Mouse (Mus musculus): ENCODE measurements around the gene 9130230L23Rik. TPM values are rescaled to one million over a fixed set of nuclear protein-coding genes. Genes with fewer than 3 reads are reported as not detected.

Gene 9130230L23Rik
- total and polyA plus RNA-seq, 3 experiments, result 0.20 to 0.30 TPM; not detected in 1

- Histone ChIP-seq H3K36me3 (replicated peaks in 1 of 2; ENCODE audit: control insufficient read depth in 1 of 2, insufficient read depth in 1 of 2, low read length in 1 of 2) (no peaks in the 10 kb centered on the region), H3K9me3 (replicated peaks; ENCODE audit: low read length) (peaks cover 7% of the 10 kb centered on the region), H3K4me3 (replicated peaks in 1 of 3; ENCODE audit: low read depth in 2 of 3, low read length in 2 of 3, poor library complexity in 1 of 3) (no peak overlapping the region), H3K27me3 (replicated peaks) (peaks cover 2% of the 10 kb centered on the region), H3K4me2 (ENCODE audit: insufficient read depth, low read depth, poor library complexity, severe bottlenecking) (no peak overlapping the region), H3K27ac (ENCODE audit: insufficient read depth, low read depth) (no peak overlapping the region), H3K9ac (ENCODE audit: insufficient read depth, low read depth) (no peak overlapping the region), H3K4me1 (ENCODE audit: control insufficient read depth in 1 of 2, insufficient read depth in 2 of 2) (peaks cover 24 to 73% of the 10 kb centered on the region in 2 experiments), H3K79me2 (replicated peaks; ENCODE audit: control insufficient read depth, extremely low read depth, insufficient read depth, poor library complexity, severe bottlenecking) (no peaks in the 10 kb centered on the region)
- dilution Hi-C loops (cut with MboI; ENCODE audit: extremely low pct_ligation_motif_present, extremely low pct_unique_long_range_greater_than_20kb, low sequenced_read_pairs) (no loop called here), in situ Hi-C loops (cut with MboI; ENCODE audit: low pct_ligation_motif_present, low pct_unique_long_range_greater_than_20kb, low sequenced_read_pairs) (loop anchor here (10.0 kb wide), 1 partner anchor 98 kb away; no protein-coding TSS in a partner anchor)
- no peak for DNase-seq (ENCODE audit: extremely low read depth)
- TF ChIP-seq ZKSCAN1 (IDR thresholded peaks at IDR 0.05; ENCODE audit: borderline replicate concordance, low read depth, low read length), result no peak
- no peak for TF ChIP-seq CHD1 (IDR thresholded peaks at IDR 0.05; ENCODE audit: low read depth, low read length)
- TF ChIP-seq CTCF (conservative IDR thresholded peaks at IDR 0.05 in 1 of 2, IDR thresholded peaks at IDR 0.05 in 1 of 2; ENCODE audit: low read depth in 2 of 2, low read length in 2 of 2), result peak in 1 of 2 experiments; percentile 12; a peak in 1 of 4 replicates
- TF ChIP-seq MEF2A (IDR thresholded peaks at IDR 0.05; ENCODE audit: borderline replicate concordance, low read depth, low read length), result no peak
- TF ChIP-seq JUN (IDR thresholded peaks at IDR 0.05; ENCODE audit: insufficient read depth, low read depth, low read length), result no peak
- no peak for TF ChIP-seq MAX (IDR thresholded peaks at IDR 0.05; ENCODE audit: low read length)
- no peak for TF ChIP-seq ZC3H11A (IDR thresholded peaks at IDR 0.05; ENCODE audit: low read depth, low read length)
- TF ChIP-seq HCFC1 (IDR thresholded peaks at IDR 0.05; ENCODE audit: low read depth, low read length), result no peak
These were observed 70.8 kb downstream of the 9130230L23Rik start for GRCm38 (mm10) chr5:65933258-65933657.

GRCm38 (mm10) chr5:65930171-65930570 is 73.9 kb downstream of the 9130230L23Rik start:
- H3K36me3 ChIP-seq (replicated peaks in 1 of 2; ENCODE audit: control insufficient read depth in 1 of 2, insufficient read depth in 1 of 2, low read length in 1 of 2), result no peaks in the 10 kb centered on the region

More at GRCm38 (mm10) chr5:65930171-65930570, 73.9 kb downstream of the 9130230L23Rik start:
- dilution Hi-C loops (cut with MboI; ENCODE audit: extremely low pct_ligation_motif_present, extremely low pct_unique_long_range_greater_than_20kb, low sequenced_read_pairs), result no loop called here
- H3K9me3 ChIP-seq (replicated peaks; ENCODE audit: low read length), result peaks cover 7% of the 10 kb centered on the region
- H3K9ac ChIP-seq (ENCODE audit: insufficient read depth, low read depth), result no peak overlapping the region
- no peak overlapping the region for H3K4me3 ChIP-seq (replicated peaks in 1 of 3; ENCODE audit: low read depth in 2 of 3, low read length in 2 of 3, poor library complexity in 1 of 3)
- in situ Hi-C loops (cut with MboI; ENCODE audit: low pct_ligation_motif_present, low pct_unique_long_range_greater_than_20kb, low sequenced_read_pairs), result loop anchor here (10.0 kb wide), 1 partner anchor 95 kb away; no protein-coding TSS in a partner anchor
- TF ChIP-seq SMC3 (IDR thresholded peaks at IDR 0.05; ENCODE audit: low read depth, low read length), result no peak
- TF ChIP-seq POLR2AphosphoS2 (IDR thresholded peaks at IDR 0.05; ENCODE audit: low read depth, low read length), result no peak
- no peak for TF ChIP-seq USF1 (IDR thresholded peaks at IDR 0.05; ENCODE audit: low read depth, low read length)
- no peak for TF ChIP-seq NRF1 (IDR thresholded peaks at IDR 0.05; ENCODE audit: low read depth, low read length)
- no peak for TF ChIP-seq TBP (conservative IDR thresholded peaks at IDR 0.05; ENCODE audit: low read depth, low read length)
- no peak for TF ChIP-seq USF2 (conservative IDR thresholded peaks at IDR 0.05; ENCODE audit: low read depth, low read length)
- no peaks in the 10 kb centered on the region for H3K79me2 ChIP-seq (replicated peaks; ENCODE audit: control insufficient read depth, extremely low read depth, insufficient read depth, poor library complexity, severe bottlenecking)
- H3K27me3 ChIP-seq (replicated peaks), result peaks cover 7% of the 10 kb centered on the region
- H3K4me2 ChIP-seq (ENCODE audit: insufficient read depth, low read depth, poor library complexity, severe bottlenecking), result no peak overlapping the region
- H3K4me1 ChIP-seq (ENCODE audit: control insufficient read depth in 1 of 2, insufficient read depth in 2 of 2), result peaks cover 18 to 77% of the 10 kb centered on the region in 2 experiments
- H3K27ac ChIP-seq (ENCODE audit: insufficient read depth, low read depth), result no peak overlapping the region
- DNase-seq (ENCODE audit: extremely low read depth), result no peak

Other genes with a start within 250 kb of the 9130230L23Rik start
- 13.5 and 15.1 TPM in 2 replicates for gene N4bp2, start 240.8 kb downstream of the 9130230L23Rik start, total RNA-seq (2012; rRNA removed)
- 12.8 and 13.1 TPM in 2 replicates for gene N4bp2, start 240.8 kb downstream of the 9130230L23Rik start, total RNA-seq (2014; rRNA removed)
- 15.1 and 16.4 TPM in 2 replicates for gene N4bp2, start 240.8 kb downstream of the 9130230L23Rik start, polyA plus RNA-seq (2012; ENCODE audit: insufficient read length, low read depth)
- 18.9 and 23.3 TPM in 2 replicates for gene Rhoh, start 143.1 kb downstream of the 9130230L23Rik start, total RNA-seq (2012; rRNA removed)
- 20.0 and 22.1 TPM in 2 replicates for gene Rhoh, start 143.1 kb downstream of the 9130230L23Rik start, total RNA-seq (2014; rRNA removed)
- gene Rhoh, start 143.1 kb downstream of the 9130230L23Rik start, polyA plus RNA-seq (2012; ENCODE audit: insufficient read length, low read depth), result 12.1 and 13.7 TPM in 2 replicates
- gene Chrna9, start 69.4 kb downstream of the 9130230L23Rik start, total RNA-seq (2012; rRNA removed), result not detected in 2 replicates
- gene Chrna9, start 69.4 kb downstream of the 9130230L23Rik start, total RNA-seq (2014; rRNA removed), result not detected in 2 replicates
- gene Chrna9, start 69.4 kb downstream of the 9130230L23Rik start, polyA plus RNA-seq (2012; ENCODE audit: insufficient read length, low read depth), result 0.57 TPM in 1 of 2 replicates, not detected in the other
- gene Rbm47, start 168.8 kb upstream of the 9130230L23Rik start, total RNA-seq (2012; rRNA removed), result 9.2 and 11.3 TPM in 2 replicates
- 0.08 and 0.43 TPM in 2 replicates for gene Rbm47, start 168.8 kb upstream of the 9130230L23Rik start, total RNA-seq (2014; rRNA removed)
- 0.91 and 1.1 TPM in 2 replicates for gene Rbm47, start 168.8 kb upstream of the 9130230L23Rik start, polyA plus RNA-seq (2012; ENCODE audit: insufficient read length, low read depth)